ENCODE assay signal across 12 mouse cellular contexts in the genomic region with DNA sequence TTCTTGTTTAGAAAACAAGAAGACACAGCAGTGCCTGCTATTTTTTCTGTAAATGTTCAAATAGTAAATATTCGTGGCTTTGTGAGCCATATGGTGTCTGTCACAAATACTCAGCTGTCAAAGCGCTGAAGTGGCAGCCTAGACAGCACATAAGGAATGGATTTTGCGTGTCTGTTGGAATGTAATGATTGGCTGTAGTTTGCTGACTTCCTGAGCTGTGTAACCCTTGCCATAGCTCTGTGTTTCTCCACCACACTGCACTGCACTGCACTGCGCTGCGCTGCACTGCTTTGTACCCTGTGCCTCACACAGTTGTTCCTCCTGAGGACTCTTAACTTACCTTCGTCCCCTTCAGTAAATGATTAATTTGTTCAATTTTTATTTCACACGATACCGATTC. TPM values are rescaled to one million over a fixed set of nuclear protein-coding genes. Genes with fewer than 3 reads are reported as not detected.
A peak's percentile ranks its signal among the peaks of the same experiment; 100 is the strongest.
DNase-seq lines count a peak whose midpoint lies in the region; ATAC-seq and TF ChIP-seq lines count a peak whose summit lies in the region.
"Had no signal": no experiment of that assay in that cellular context is flagged by ENCODE, and none has a peak within 500 bp of the region (broad histone marks: within the 10 kb centered on the region; RNA-seq: fewer than 3 reads in every experiment).

No protein-coding gene starts in this region.

- peaks cover 38% of the 10 kb centered on the region for H3K4me1 ChIP-seq in kidney, embryonic 15.5 days
- peaks cover 31% of the 10 kb centered on the region for H3K4me1 ChIP-seq in neural tube, embryonic 13.5 days (replicated peaks)
- H3K4me1 ChIP-seq in intestine, postnatal 0 days (replicated peaks; ENCODE audit: control insufficient read depth, insufficient read depth, low read length): peaks cover 12% of the 10 kb centered on the region; the same call in 1 of the 2 replicates
- H3K4me1 ChIP-seq in small intestine, adult 2 months (ENCODE audit: control insufficient read depth, insufficient read depth, insufficient read length, low read length): peaks cover 40% of the 10 kb centered on the region

- no peak overlapping the region for H3K9ac ChIP-seq in kidney, embryonic 15.5 days
- no peak overlapping the region for H3K9ac ChIP-seq in neural tube, embryonic 13.5 days
- H3K9ac ChIP-seq in intestine, postnatal 0 days (ENCODE audit: low read depth, low read length): no peak overlapping the region
- H3K9ac ChIP-seq: midbrain, embryonic 12.5 days had no signal

- WGBS in kidney, embryonic 15.5 days: 63% methylated on average over 8 of the region's 8 CpGs
- 82% methylated on average over 8 of the region's 8 CpGs for WGBS in neural tube, embryonic 13.5 days
- 39% methylated on average over 8 of the region's 8 CpGs for WGBS in intestine, postnatal 0 days
- 22% methylated on average over 8 of the region's 8 CpGs for WGBS in small intestine, adult 2 months

- no peaks in the 10 kb centered on the region for H3K9me3 ChIP-seq in kidney, embryonic 15.5 days (replicated peaks)
- H3K9me3 ChIP-seq in neural tube, embryonic 13.5 days: no peaks in the 10 kb centered on the region
- H3K9me3 ChIP-seq in intestine, postnatal 0 days (ENCODE audit: control insufficient read depth): no peaks in the 10 kb centered on the region
- H3K9me3 ChIP-seq: midbrain, embryonic 12.5 days had no signal

- peak overlapping the region; percentile 46 for H3K27ac ChIP-seq in kidney, embryonic 15.5 days
- H3K27ac ChIP-seq in neural tube, embryonic 13.5 days (replicated peaks): peak overlapping the region; percentile 23; the same call in 1 of the 2 replicates
- H3K27ac ChIP-seq in intestine, postnatal 0 days (ENCODE audit: low read depth, low read length): peak overlapping the region; percentile 21; the same call in 1 of the 2 replicates
- H3K27ac ChIP-seq in small intestine, adult 2 months (ENCODE audit: insufficient read depth, low read depth, low read length): peak overlapping the region; percentile 68
- H3K27ac ChIP-seq: midbrain, embryonic 12.5 days had no signal

- H3K36me3 ChIP-seq in kidney, embryonic 15.5 days: no peaks in the 10 kb centered on the region
- H3K36me3 ChIP-seq in neural tube, embryonic 13.5 days: no peaks in the 10 kb centered on the region
- H3K36me3 ChIP-seq in intestine, postnatal 0 days (ENCODE audit: control insufficient read depth, insufficient read depth): no peaks in the 10 kb centered on the region; the same call in 1 of the 2 replicates
- H3K36me3 ChIP-seq in small intestine, adult 2 months (ENCODE audit: control insufficient read depth, insufficient read depth, low read length): no peaks in the 10 kb centered on the region
- H3K36me3 ChIP-seq: midbrain, embryonic 12.5 days had no signal

- DNase-seq in kidney, adult 11 months: no peak
- DNase-seq in neural tube, embryonic 10.5 days (ENCODE audit: extremely low spot score, low spot score): no peak
- no peak for DNase-seq in MN1 (ENCODE audit: low spot score)
- DNase-seq: gastrocnemius, postnatal 25 days; heart, postnatal 10 days had no signal

- ATAC-seq in kidney, embryonic 15.5 days (replicated peaks; ENCODE audit: low FRiP score): peak; percentile 80; the same call in 1 of the 2 replicates
- no peak for ATAC-seq in neural tube, embryonic 13.5 days (ENCODE audit: low read depth)
- ATAC-seq in intestine, postnatal 0 days: peak; percentile 76
- no peak for ATAC-seq in megakaryocyte progenitor cell, adult 5-6 weeks (replicated peaks; ENCODE audit: poor library complexity)

- H3K4me3 ChIP-seq in kidney, embryonic 15.5 days (replicated peaks): no peak overlapping the region
- no peak overlapping the region for H3K4me3 ChIP-seq in neural tube, embryonic 13.5 days
- H3K4me3 ChIP-seq in intestine, postnatal 0 days (ENCODE audit: low read depth, low read length): no peak overlapping the region
- H3K4me3 ChIP-seq in small intestine, adult 2 months (ENCODE audit: low read depth, low read length): no peak overlapping the region
- H3K4me3 ChIP-seq: midbrain, embryonic 12.5 days had no signal

- no peak for TF ChIP-seq CTCF in intestine, postnatal 0 days (IDR thresholded peaks at IDR 0.05; ENCODE audit: low read depth)
- no peak for TF ChIP-seq CTCF in small intestine, adult 2 months (IDR thresholded peaks at IDR 0.05; ENCODE audit: extremely low read depth, insufficient read length, insufficient replicate concordance, low read depth, low read length)

- H3K27me3 ChIP-seq in kidney, embryonic 15.5 days: no peaks in the 10 kb centered on the region
- H3K27me3 ChIP-seq in neural tube, embryonic 13.5 days: no peaks in the 10 kb centered on the region
- no peaks in the 10 kb centered on the region for H3K27me3 ChIP-seq in intestine, postnatal 0 days (replicated peaks; ENCODE audit: control insufficient read depth, insufficient read depth, low read length)
- no peaks in the 10 kb centered on the region for H3K27me3 ChIP-seq in small intestine, adult 2 months (ENCODE audit: control insufficient read depth, insufficient read depth, low read length)
- H3K27me3 ChIP-seq: midbrain, embryonic 12.5 days had no signal

- H3K4me2 ChIP-seq in kidney, embryonic 15.5 days: no peak overlapping the region
- H3K4me2 ChIP-seq in neural tube, embryonic 13.5 days: no peak overlapping the region
- 0 out of 2 replicates have a peak overlapping the region, but pooled peaks have one; percentile 17 for H3K4me2 ChIP-seq in intestine, postnatal 0 days (replicated peaks; ENCODE audit: low read depth)
- H3K4me2 ChIP-seq: midbrain, embryonic 12.5 days had no signal

- no peak for TF ChIP-seq POLR2A in small intestine, adult 2 months (IDR thresholded peaks at IDR 0.05; ENCODE audit: low read depth, low read length)

RNA-seq across cellular contexts. Expression of a gene that starts 41.6 kb away (rescaled TPM):
- 13.6 and 14.8 TPM in 2 replicates for polyA plus RNA-seq in kidney, embryonic 15.5 days (2015; fragmentation: Nextera tagmentation; extraction: Ambion mirVana)
- polyA plus RNA-seq in neural tube, embryonic 13.5 days (2015; fragmentation: Nextera tagmentation; extraction: Ambion mirVana): 15.7 and 21.3 TPM in 2 replicates
- polyA plus RNA-seq in intestine, postnatal 0 days (2015; fragmentation: Nextera tagmentation; extraction: Ambion mirVana): 19.5 and 20.8 TPM in 2 replicates
- polyA plus RNA-seq in small intestine, adult 2 months (2012; rRNA removed): 36.9 and 101 TPM in 2 replicates
- 32.0 and 40.2 TPM in 2 replicates for total RNA-seq in megakaryocyte progenitor cell, adult 5-6 weeks (2015)
- 23.4 and 28.6 TPM in 2 replicates for total RNA-seq in megakaryocyte progenitor cell, adult 5-6 weeks (2017)

RNA-seq across cellular contexts. Expression of a gene that starts 45.5 kb away (rescaled TPM):
- polyA plus RNA-seq in kidney, embryonic 15.5 days (2015; fragmentation: Nextera tagmentation; extraction: Ambion mirVana): 33.0 and 34.2 TPM in 2 replicates
- 32.8 and 33.7 TPM in 2 replicates for polyA plus RNA-seq in neural tube, embryonic 13.5 days (2015; fragmentation: Nextera tagmentation; extraction: Ambion mirVana)
- 13.8 and 17.0 TPM in 2 replicates for polyA plus RNA-seq in intestine, postnatal 0 days (2015; fragmentation: Nextera tagmentation; extraction: Ambion mirVana)
- polyA plus RNA-seq in small intestine, adult 2 months (2012; rRNA removed): not detected in 2 replicates
- total RNA-seq in megakaryocyte progenitor cell, adult 5-6 weeks (2015): not detected in 2 replicates
- total RNA-seq in megakaryocyte progenitor cell, adult 5-6 weeks (2017): not detected in 2 replicates
- total RNA-seq: gastrocnemius, postnatal 25 days; heart, postnatal 10 days had no signal
- polyA plus RNA-seq: testis, adult 2 months had no signal

Comparison
In these comparisons a context has a peak if more than half of its experiments do, and no peak if none do; other contexts are left out.
1. ATAC-seq: peak in kidney, embryonic 15.5 days (single experiment) and intestine, postnatal 0 days (single experiment); none in neural tube, embryonic 13.5 days (single experiment) and megakaryocyte progenitor cell, adult 5-6 weeks (single experiment).
2. RNA of a gene that starts 45.5 kb away (polyA plus RNA-seq): 33.0 to 34.2 TPM in kidney, embryonic 15.5 days, 32.8 to 33.7 TPM in neural tube, embryonic 13.5 days and 13.8 to 17.0 TPM in intestine, postnatal 0 days; not detected in small intestine, adult 2 months; every median in the first group is over 10 times any median in the second.
3. Peak in every context shown above with its lines, with median percentiles within 50 percentile points of each other: H3K27ac ChIP-seq.